Mouse (Mus musculus) left cerebral cortex, postnatal 25 days (tissue): ENCODE results near the gene Prkcd. TPM values are rescaled to one million over a fixed set of nuclear protein-coding genes. Genes with fewer than 3 reads are reported as not detected.
A peak's percentile ranks its signal among the peaks of the same experiment; 100 is the strongest.

ENCODE experiments used
- DNase-seq, 2 experiments: peaks; one replicate each; pipeline ENCODE4 v3.0.0; 2022; ENCODE audit warnings: low spot score in 2 of 2, mixed read lengths in 1 of 2
- intact Hi-C: fragments of 180-260 bp; cut with DNase I; formaldehyde crosslinking; loops from one replicate; pipeline ENCODE4 v1.15.1; 2025
- total RNA-seq, 2 experiments: library from RNA; stranded (reverse); gene quantifications; 2 replicates each; pipeline ENCODE4 v1.2.3; 2021

The Prkcd gene
- total RNA-seq, 2 experiments from 2014 or later: 12.4 to 15.2 TPM

GRCm38 (mm10) chr14:30637087-30637486 lies 11.1 kb upstream of the Prkcd start:
- no peak for DNase-seq
- intact Hi-C loops: no loop called here

- no peak for DNase-seq
- intact Hi-C loops: no loop called here
Measured at GRCm38 (mm10) chr14:30636499-30636898, 10.5 kb upstream of the Prkcd start.

- DNase-seq: no peak
- intact Hi-C loops: no loop called here
Measured at GRCm38 (mm10) chr14:30635219-30635910, 9.4 kb upstream of the Prkcd start.

- intact Hi-C loops: no loop called here
- DNase-seq: no peak
Measured at GRCm38 (mm10) chr14:30634418-30634817, 8.4 kb upstream of the Prkcd start.

GRCm38 (mm10) chr14:30633708-30634107 lies 7.7 kb upstream of the Prkcd start:
- intact Hi-C loops: no loop called here
- no peak for DNase-seq

- intact Hi-C loops: no loop called here
- peak in 1 of 2 experiments; percentile 27 for DNase-seq
Measured at GRCm38 (mm10) chr14:30631834-30632233, 5.8 kb upstream of the Prkcd start.

GRCm38 (mm10) chr14:30630811-30631576 lies 5.0 kb upstream of the Prkcd start:
- peak in 1 of 2 experiments; percentile 59 for DNase-seq
- intact Hi-C loops: no loop called here

GRCm38 (mm10) chr14:30629839-30630238 lies 3.8 kb upstream of the Prkcd start:
- intact Hi-C loops: no loop called here
- DNase-seq: no peak

GRCm38 (mm10) chr14:30628235-30628634 lies 2.2 kb upstream of the Prkcd start:
- DNase-seq: no peak
- intact Hi-C loops: no loop called here

GRCm38 (mm10) chr14:30626756-30627742 lies 1.0 kb upstream of the Prkcd start:
- DNase-seq: no peak
- intact Hi-C loops: no loop called here

- DNase-seq: no peak
- intact Hi-C loops: no loop called here
Measured at GRCm38 (mm10) chr14:30625131-30625807, 741 bp downstream of the Prkcd start.

GRCm38 (mm10) chr14:30624277-30624721 lies 1.7 kb downstream of the Prkcd start:
- intact Hi-C loops: no loop called here
- DNase-seq: no peak

GRCm38 (mm10) chr14:30622556-30622955 lies 3.5 kb downstream of the Prkcd start:
- DNase-seq: no peak
- intact Hi-C loops: no loop called here

- DNase-seq: no peak
- intact Hi-C loops: no loop called here
Measured at GRCm38 (mm10) chr14:30622130-30622529, 3.9 kb downstream of the Prkcd start.

- DNase-seq: peak in 1 of 2 experiments; percentile 32
Measured at GRCm38 (mm10) chr14:30619982-30620578, 5.9 kb downstream of the Prkcd start.

GRCm38 (mm10) chr14:30618746-30619275 lies 7.2 kb downstream of the Prkcd start:
- intact Hi-C loops: no loop called here
- no peak for DNase-seq

More at GRCm38 (mm10) chr14:30619982-30620578, 5.9 kb downstream of the Prkcd start:
- intact Hi-C loops: no loop called here

- DNase-seq: no peak
- intact Hi-C loops: no loop called here
Measured at GRCm38 (mm10) chr14:30616751-30617150, 9.3 kb downstream of the Prkcd start.

GRCm38 (mm10) chr14:30612962-30613715 lies 12.9 kb downstream of the Prkcd start:
- DNase-seq: no peak
- intact Hi-C loops: loop anchor here (2.0 kb wide), 1 partner anchor 18 kb away; no protein-coding TSS in a partner anchor
